Mouse (Mus musculus): ENCODE measurements around the gene Olfr1065. TPM values are rescaled to one million over a fixed set of nuclear protein-coding genes. Genes with fewer than 3 reads are reported as not detected.
"Not testable (repeated sequence)": the region's sequence is repeated elsewhere in the genome, so short reads cannot be mapped to it uniquely, and the experiment has no call there.

Olfr1065 gene
- not detected in 2 replicates for polyA plus RNA-seq (2012; rRNA removed)

- 79% methylated on average over 1 of the region's 1 CpGs for WGBS
- H3K27me3 ChIP-seq (ENCODE audit: control insufficient read depth, insufficient read depth, low read length); H3K4me1 ChIP-seq (ENCODE audit: control insufficient read depth, insufficient read depth, insufficient read length); H3K4me3 ChIP-seq (ENCODE audit: extremely low read depth, insufficient read depth, insufficient read length); H3K36me3 ChIP-seq (ENCODE audit: control insufficient read depth, insufficient read depth, low read length); DNase-seq (ENCODE audit: low read depth in 1 of 2, low spot score in 2 of 2); H3K27ac ChIP-seq (ENCODE audit: insufficient read depth, low read length): not testable (repeated sequence)
These were observed at the start of gene Olfr1065 for GRCm38 (mm10) chr2:86450491-86450890. Gene Olfr1065 (minus strand): TSS chr2:86450591.

- Histone ChIP-seq H3K36me3 (ENCODE audit: control insufficient read depth, insufficient read depth, low read length) (no peaks in the 10 kb centered on the region), H3K4me3 (ENCODE audit: extremely low read depth, insufficient read depth, insufficient read length) (no peak within 1 kb of the TSS), H3K27me3 (ENCODE audit: control insufficient read depth, insufficient read depth, low read length) (no peaks in the 10 kb centered on the region), H3K27ac (ENCODE audit: insufficient read depth, low read length) (no peak within 1 kb of the TSS), H3K4me1 (ENCODE audit: control insufficient read depth, insufficient read depth, insufficient read length) (no peaks in the 10 kb centered on the region)
- WGBS, result 61% methylated on average over 1 of the region's 1 CpGs
- no peak for TF ChIP-seq CTCF (IDR thresholded peaks at IDR 0.05; ENCODE audit: extremely low read depth, insufficient read depth, insufficient read length, insufficient replicate concordance)
- TF ChIP-seq POLR2A (IDR thresholded peaks at IDR 0.05; ENCODE audit: low read depth, low read length), result no peak
- no peak for DNase-seq (ENCODE audit: low read depth in 1 of 2, low spot score in 2 of 2)
These were observed 36.9 kb upstream of the Olfr1065 start, which contains the start of gene Olfr228 for GRCm38 (mm10) chr2:86487286-86487685. Gene Olfr228 (minus strand): TSS chr2:86487386.

- DNase-seq (ENCODE audit: low read depth in 1 of 2, low spot score in 2 of 2), result no peak
- Histone ChIP-seq H3K27ac (ENCODE audit: insufficient read depth, low read length) (no peak overlapping the region), H3K4me1 (ENCODE audit: control insufficient read depth, insufficient read depth, insufficient read length) (no peaks in the 10 kb centered on the region), H3K4me3 (ENCODE audit: extremely low read depth, insufficient read depth, insufficient read length) (no peak overlapping the region), H3K27me3 (ENCODE audit: control insufficient read depth, insufficient read depth, low read length) (no peaks in the 10 kb centered on the region), H3K36me3 (ENCODE audit: control insufficient read depth, insufficient read depth, low read length) (no peaks in the 10 kb centered on the region)
- WGBS, result 33% methylated on average over 10 of the region's 10 CpGs
- TF ChIP-seq CTCF (IDR thresholded peaks at IDR 0.05; ENCODE audit: extremely low read depth, insufficient read depth, insufficient read length, insufficient replicate concordance), result no peak
- TF ChIP-seq POLR2A (IDR thresholded peaks at IDR 0.05; ENCODE audit: low read depth, low read length), result no peak
These were observed 14.2 kb upstream of the Olfr1065 start for GRCm38 (mm10) chr2:86464442-86465109.

GRCm38 (mm10) chr2:86460434-86460833 is 10.0 kb upstream of the Olfr1065 start:
- Histone ChIP-seq H3K27me3 (ENCODE audit: control insufficient read depth, insufficient read depth, low read length) (no peaks in the 10 kb centered on the region), H3K36me3 (ENCODE audit: control insufficient read depth, insufficient read depth, low read length) (no peaks in the 10 kb centered on the region), H3K4me1 (ENCODE audit: control insufficient read depth, insufficient read depth, insufficient read length) (no peaks in the 10 kb centered on the region), H3K4me3 (ENCODE audit: extremely low read depth, insufficient read depth, insufficient read length) (no peak overlapping the region), H3K27ac (ENCODE audit: insufficient read depth, low read length) (no peak overlapping the region)
- WGBS, result 87% methylated on average over 1 of the region's 1 CpGs
- no peak for DNase-seq (ENCODE audit: low read depth in 1 of 2, low spot score in 2 of 2)
- TF ChIP-seq CTCF (IDR thresholded peaks at IDR 0.05; ENCODE audit: extremely low read depth, insufficient read depth, insufficient read length, insufficient replicate concordance) (no peak), POLR2A (IDR thresholded peaks at IDR 0.05; ENCODE audit: low read depth, low read length) (no peak)

GRCm38 (mm10) chr2:86456169-86456568 is 5.8 kb upstream of the Olfr1065 start, which contains the start of gene Olfr1066:
Gene Olfr1066 (minus strand): TSS chr2:86456269.
- no peaks in the 10 kb centered on the region for H3K27me3 ChIP-seq (ENCODE audit: control insufficient read depth, insufficient read depth, low read length)
- TF ChIP-seq POLR2A (IDR thresholded peaks at IDR 0.05; ENCODE audit: low read depth, low read length) (no peak), CTCF (IDR thresholded peaks at IDR 0.05; ENCODE audit: extremely low read depth, insufficient read depth, insufficient read length, insufficient replicate concordance) (no peak)
- 90% methylated on average over 1 of the region's 1 CpGs for WGBS
- H3K27ac ChIP-seq (ENCODE audit: insufficient read depth, low read length), result no peak within 1 kb of the TSS
- no peak for DNase-seq (ENCODE audit: low read depth in 1 of 2, low spot score in 2 of 2)
- H3K36me3 ChIP-seq (ENCODE audit: control insufficient read depth, insufficient read depth, low read length), result no peaks in the 10 kb centered on the region
- no peak within 1 kb of the TSS for H3K4me3 ChIP-seq (ENCODE audit: extremely low read depth, insufficient read depth, insufficient read length)
- H3K4me1 ChIP-seq (ENCODE audit: control insufficient read depth, insufficient read depth, insufficient read length), result no peaks in the 10 kb centered on the region

- not testable (repeated sequence) for H3K4me1 ChIP-seq (ENCODE audit: control insufficient read depth, insufficient read depth, insufficient read length); H3K4me3 ChIP-seq (ENCODE audit: extremely low read depth, insufficient read depth, insufficient read length); H3K36me3 ChIP-seq (ENCODE audit: control insufficient read depth, insufficient read depth, low read length); H3K27ac ChIP-seq (ENCODE audit: insufficient read depth, low read length); DNase-seq (ENCODE audit: low read depth in 1 of 2, low spot score in 2 of 2); H3K27me3 ChIP-seq (ENCODE audit: control insufficient read depth, insufficient read depth, low read length)
- 77% methylated on average over 1 of the region's 1 CpGs for WGBS
These were observed 8.3 kb downstream of the Olfr1065 start for GRCm38 (mm10) chr2:86442101-86442500.

- 40% methylated on average over 8 of the region's 8 CpGs for WGBS
- not testable (repeated sequence) for H3K27ac ChIP-seq (ENCODE audit: insufficient read depth, low read length); H3K4me3 ChIP-seq (ENCODE audit: extremely low read depth, insufficient read depth, insufficient read length); DNase-seq (ENCODE audit: low read depth in 1 of 2, low spot score in 2 of 2); H3K36me3 ChIP-seq (ENCODE audit: control insufficient read depth, insufficient read depth, low read length); H3K27me3 ChIP-seq (ENCODE audit: control insufficient read depth, insufficient read depth, low read length); H3K4me1 ChIP-seq (ENCODE audit: control insufficient read depth, insufficient read depth, insufficient read length)
These were observed 21.9 kb downstream of the Olfr1065 start for GRCm38 (mm10) chr2:86428511-86428910.

- H3K4me1 ChIP-seq (ENCODE audit: control insufficient read depth, insufficient read depth, insufficient read length); H3K4me3 ChIP-seq (ENCODE audit: extremely low read depth, insufficient read depth, insufficient read length); H3K27ac ChIP-seq (ENCODE audit: insufficient read depth, low read length); H3K36me3 ChIP-seq (ENCODE audit: control insufficient read depth, insufficient read depth, low read length); H3K27me3 ChIP-seq (ENCODE audit: control insufficient read depth, insufficient read depth, low read length); DNase-seq (ENCODE audit: low read depth in 1 of 2, low spot score in 2 of 2): not testable (repeated sequence)
These were observed 23.7 kb downstream of the Olfr1065 start, which contains the start of gene Olfr1062 for GRCm38 (mm10) chr2:86426649-86427048. Gene Olfr1062 (minus strand): TSS chr2:86426749.
